Mouse (Mus musculus): ENCODE data around the gene Hmgcl. TPM values are rescaled to one million over a fixed set of nuclear protein-coding genes. Genes with fewer than 3 reads are reported as not detected.
"Not testable (repeated sequence)": the region's sequence is repeated elsewhere in the genome, so short reads cannot be mapped to it uniquely, and the experiment has no call there.

Gene Hmgcl
- polyA plus RNA-seq, 1 experiment from 2014 or later = 57.6 TPM

DNA sequence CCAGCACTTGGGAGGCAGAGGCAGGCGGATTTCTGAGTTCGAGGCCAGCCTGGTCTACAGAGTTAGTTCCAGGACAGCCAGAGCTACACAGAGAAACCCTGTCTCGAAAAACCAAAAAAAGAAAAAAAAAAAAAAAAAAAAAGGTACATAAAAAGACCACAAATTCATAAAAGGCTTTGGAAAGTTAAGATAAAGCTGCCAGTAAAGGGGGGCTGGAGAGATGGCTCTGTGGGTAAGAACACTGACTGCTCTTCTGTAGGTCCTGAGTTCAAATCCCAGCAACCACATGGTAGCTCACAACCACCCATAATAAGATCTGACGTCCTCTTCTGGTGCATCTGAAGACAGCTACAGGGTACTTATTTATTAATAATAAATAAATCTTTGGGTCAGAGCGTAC is 34.0 kb downstream of the Hmgcl start:
- not testable (repeated sequence) for H3K4me3 ChIP-seq (replicated peaks; ENCODE audit: low read depth, low read length); H3K9ac ChIP-seq (replicated peaks; ENCODE audit: low read length); DNase-seq; H3K9me3 ChIP-seq (ENCODE audit: control insufficient read depth, low read length); H3K27me3 ChIP-seq (ENCODE audit: control insufficient read depth, insufficient read depth, low read length); H3K4me2 ChIP-seq (ENCODE audit: low read length); H3K27ac ChIP-seq (replicated peaks; ENCODE audit: low read depth, low read length); ATAC-seq (ENCODE audit: low FRiP score, low TSS enrichment); H3K4me1 ChIP-seq (ENCODE audit: control insufficient read depth, insufficient read depth, low read length)
- H3K36me3 ChIP-seq (ENCODE audit: control insufficient read depth, insufficient read depth, low read length) = peaks cover 43% of the 10 kb centered on the region
- WGBS = 96% methylated on average over 5 of the region's 5 CpGs

DNA sequence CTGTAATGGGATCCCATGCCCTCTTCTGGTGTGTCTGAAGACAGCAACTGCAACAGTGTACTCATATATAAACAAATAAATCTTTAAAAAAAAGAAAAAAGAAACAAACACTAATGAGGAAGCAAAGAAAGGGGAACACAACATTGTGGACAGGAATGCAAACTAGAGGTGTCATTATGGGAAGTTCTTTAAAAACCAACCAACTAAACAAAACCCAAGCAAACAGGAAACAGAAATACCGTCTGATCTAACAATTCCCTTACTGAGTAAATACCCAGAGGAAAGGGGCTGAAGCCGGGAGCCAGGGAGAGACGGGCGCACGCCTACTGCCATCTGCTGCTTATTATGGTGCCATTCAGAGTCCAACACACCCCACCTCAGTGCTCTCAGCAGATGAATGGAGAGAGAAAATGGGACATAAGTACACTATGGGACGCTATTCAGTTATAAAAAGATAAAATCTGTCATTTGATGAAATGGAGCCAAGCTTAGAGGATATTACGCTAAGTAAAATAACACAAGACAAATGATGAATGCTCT is 35.3 kb downstream of the Hmgcl start:
- Histone ChIP-seq H3K9ac (replicated peaks; ENCODE audit: low read length) (no peak overlapping the region), H3K4me1 (ENCODE audit: control insufficient read depth, insufficient read depth, low read length) (peaks cover 9% of the 10 kb centered on the region), H3K27ac (replicated peaks; ENCODE audit: low read depth, low read length) (no peak overlapping the region), H3K27me3 (ENCODE audit: control insufficient read depth, insufficient read depth, low read length) (no peaks in the 10 kb centered on the region), H3K9me3 (ENCODE audit: control insufficient read depth, low read length) (no peaks in the 10 kb centered on the region), H3K4me3 (replicated peaks; ENCODE audit: low read depth, low read length) (no peak overlapping the region), H3K4me2 (ENCODE audit: low read length) (no peak overlapping the region), H3K36me3 (ENCODE audit: control insufficient read depth, insufficient read depth, low read length) (peaks cover 31% of the 10 kb centered on the region)
- DNase-seq = no peak
- WGBS = 82% methylated on average over 7 of the region's 7 CpGs
- ATAC-seq (ENCODE audit: low FRiP score, low TSS enrichment) = no peak

DNA sequence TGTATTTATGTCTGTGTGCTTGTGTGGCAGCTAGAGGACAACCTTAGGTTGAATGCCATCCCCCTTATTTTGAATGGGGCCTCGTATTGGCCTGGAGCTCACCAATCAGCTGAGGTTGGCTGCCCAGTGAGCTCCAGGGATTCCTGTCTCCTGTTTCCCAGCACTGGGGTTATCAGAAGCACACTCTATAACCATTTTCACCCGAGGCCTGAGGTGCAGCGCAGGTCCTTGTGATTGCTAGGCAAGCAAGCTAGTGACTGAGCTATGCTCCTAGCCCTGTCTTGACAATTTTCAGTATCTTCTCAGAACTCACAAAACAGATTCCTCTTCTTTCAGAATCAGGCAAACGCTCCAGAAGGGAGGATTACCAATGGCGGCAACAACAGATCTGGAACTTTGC is 38.3 kb downstream of the Hmgcl start:
- Histone ChIP-seq H3K4me3 (replicated peaks; ENCODE audit: low read depth, low read length) (no peak overlapping the region), H3K9ac (replicated peaks; ENCODE audit: low read length) (no peak overlapping the region), H3K27ac (replicated peaks; ENCODE audit: low read depth, low read length) (no peak overlapping the region), H3K27me3 (ENCODE audit: control insufficient read depth, insufficient read depth, low read length) (no peaks in the 10 kb centered on the region), H3K36me3 (ENCODE audit: control insufficient read depth, insufficient read depth, low read length) (peaks cover 18% of the 10 kb centered on the region), H3K9me3 (ENCODE audit: control insufficient read depth, low read length) (no peaks in the 10 kb centered on the region), H3K4me2 (ENCODE audit: low read length) (no peak overlapping the region), H3K4me1 (ENCODE audit: control insufficient read depth, insufficient read depth, low read length) (peaks cover 13% of the 10 kb centered on the region)
- ATAC-seq (ENCODE audit: low FRiP score, low TSS enrichment) = no peak
- DNase-seq = no peak
- WGBS = 87% methylated on average over 5 of the region's 5 CpGs

DNA sequence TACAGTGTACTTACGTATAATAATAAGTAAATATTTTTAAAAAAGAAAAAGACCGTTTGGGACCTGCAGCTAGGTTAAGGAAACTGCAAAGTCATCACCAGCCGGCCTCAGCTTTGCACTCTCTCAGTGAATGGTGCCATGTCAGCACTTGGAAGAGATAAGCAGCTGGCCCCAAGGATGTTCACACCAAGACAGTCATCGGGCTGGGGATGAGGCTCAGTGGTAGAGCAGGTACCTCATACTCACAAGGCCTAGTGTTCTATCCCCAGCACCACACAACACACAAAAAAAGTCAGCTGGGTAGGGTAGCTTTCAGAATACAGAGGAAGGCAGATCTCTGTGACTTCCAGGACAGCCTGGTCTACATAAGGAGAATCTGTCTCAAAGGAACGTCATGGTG is 38.9 kb downstream of the Hmgcl start:
- peaks cover 18% of the 10 kb centered on the region for H3K36me3 ChIP-seq (ENCODE audit: control insufficient read depth, insufficient read depth, low read length)
- H3K4me1 ChIP-seq (ENCODE audit: control insufficient read depth, insufficient read depth, low read length) = peaks cover 13% of the 10 kb centered on the region
- WGBS = 97% methylated on average over 5 of the region's 5 CpGs
- DNase-seq = no peak
- H3K9ac ChIP-seq (replicated peaks; ENCODE audit: low read length) = no peak overlapping the region
- H3K27me3 ChIP-seq (ENCODE audit: control insufficient read depth, insufficient read depth, low read length) = no peaks in the 10 kb centered on the region
- H3K9me3 ChIP-seq (ENCODE audit: control insufficient read depth, low read length) = no peaks in the 10 kb centered on the region
- no peak for ATAC-seq (ENCODE audit: low FRiP score, low TSS enrichment)
- no peak overlapping the region for H3K4me2 ChIP-seq (ENCODE audit: low read length)
- H3K4me3 ChIP-seq (replicated peaks; ENCODE audit: low read depth, low read length) = no peak overlapping the region
- H3K27ac ChIP-seq (replicated peaks; ENCODE audit: low read depth, low read length) = no peak overlapping the region

DNA sequence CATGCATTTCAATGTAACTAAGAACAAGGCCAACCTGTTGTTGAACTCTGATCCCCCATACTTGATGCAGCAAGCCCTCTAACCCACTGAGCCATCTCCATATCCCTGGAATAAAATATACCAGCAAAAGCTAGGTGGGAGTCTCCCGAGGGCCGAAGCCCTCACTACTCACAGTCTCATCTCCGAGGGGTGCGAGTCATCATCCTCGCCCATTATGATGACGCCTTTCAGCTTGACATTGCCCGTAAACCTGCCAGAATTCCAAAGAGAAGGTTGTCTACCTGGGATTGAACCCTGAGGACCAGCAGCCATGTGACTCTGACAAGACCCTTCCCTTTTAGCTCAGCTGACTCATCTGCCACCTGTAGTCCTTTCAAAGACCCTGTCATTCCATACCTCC is 39.5 kb downstream of the Hmgcl start:
- peak overlapping the region; percentile 92; the same call in 1 of the 2 replicates for H3K9ac ChIP-seq (replicated peaks; ENCODE audit: low read length)
- peaks cover 13% of the 10 kb centered on the region for H3K4me1 ChIP-seq (ENCODE audit: control insufficient read depth, insufficient read depth, low read length)
- H3K4me3 ChIP-seq (replicated peaks; ENCODE audit: low read depth, low read length) = peak overlapping the region; percentile 88
- ATAC-seq (ENCODE audit: low FRiP score, low TSS enrichment) = no peak
- no peaks in the 10 kb centered on the region for H3K27me3 ChIP-seq (ENCODE audit: control insufficient read depth, insufficient read depth, low read length)
- 96% methylated on average over 7 of the region's 7 CpGs for WGBS
- peaks cover 18% of the 10 kb centered on the region for H3K36me3 ChIP-seq (ENCODE audit: control insufficient read depth, insufficient read depth, low read length)
- H3K27ac ChIP-seq (replicated peaks; ENCODE audit: low read depth, low read length) = no peak overlapping the region
- no peak for DNase-seq
- H3K4me2 ChIP-seq (ENCODE audit: low read length) = peak overlapping the region; percentile 63
- H3K9me3 ChIP-seq (ENCODE audit: control insufficient read depth, low read length) = no peaks in the 10 kb centered on the region

DNA sequence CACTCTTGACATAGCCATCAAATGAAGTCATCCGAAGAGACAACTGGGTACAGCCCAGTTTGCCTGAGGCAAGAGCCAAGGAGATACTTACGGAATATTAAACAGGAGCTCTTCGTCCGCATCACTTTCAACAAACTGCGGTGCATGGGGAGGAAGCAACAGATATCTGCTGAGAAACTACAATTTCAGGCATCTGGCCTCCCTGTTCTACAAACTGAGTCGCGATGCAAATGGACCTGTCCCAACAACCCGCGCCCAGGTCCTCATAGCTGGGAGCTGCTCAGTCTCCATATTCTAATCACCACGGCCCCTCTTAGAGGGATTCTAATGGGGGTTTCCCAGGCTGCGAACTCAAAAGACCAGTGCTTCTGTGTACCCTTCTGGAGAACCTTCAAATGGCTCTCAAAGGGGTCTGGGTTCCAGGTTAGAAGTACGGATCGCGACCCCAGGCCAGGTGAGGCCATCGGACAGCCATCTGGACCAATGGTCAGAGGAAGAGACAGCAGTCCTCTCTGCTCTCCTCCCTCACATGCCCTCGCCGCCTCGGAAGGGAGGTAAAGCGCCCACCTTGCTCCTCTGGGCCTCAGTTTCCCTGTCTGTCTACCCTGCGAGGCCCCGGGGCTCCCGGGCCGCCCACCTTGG is 40.2 kb downstream of the Hmgcl start:
- peaks cover 13% of the 10 kb centered on the region for H3K4me1 ChIP-seq (ENCODE audit: control insufficient read depth, insufficient read depth, low read length)
- 0 out of 2 replicates have a peak, but pooled peaks have one; percentile 7 for ATAC-seq (ENCODE audit: low FRiP score, low TSS enrichment)
- peak; percentile 17 for DNase-seq

DNA sequence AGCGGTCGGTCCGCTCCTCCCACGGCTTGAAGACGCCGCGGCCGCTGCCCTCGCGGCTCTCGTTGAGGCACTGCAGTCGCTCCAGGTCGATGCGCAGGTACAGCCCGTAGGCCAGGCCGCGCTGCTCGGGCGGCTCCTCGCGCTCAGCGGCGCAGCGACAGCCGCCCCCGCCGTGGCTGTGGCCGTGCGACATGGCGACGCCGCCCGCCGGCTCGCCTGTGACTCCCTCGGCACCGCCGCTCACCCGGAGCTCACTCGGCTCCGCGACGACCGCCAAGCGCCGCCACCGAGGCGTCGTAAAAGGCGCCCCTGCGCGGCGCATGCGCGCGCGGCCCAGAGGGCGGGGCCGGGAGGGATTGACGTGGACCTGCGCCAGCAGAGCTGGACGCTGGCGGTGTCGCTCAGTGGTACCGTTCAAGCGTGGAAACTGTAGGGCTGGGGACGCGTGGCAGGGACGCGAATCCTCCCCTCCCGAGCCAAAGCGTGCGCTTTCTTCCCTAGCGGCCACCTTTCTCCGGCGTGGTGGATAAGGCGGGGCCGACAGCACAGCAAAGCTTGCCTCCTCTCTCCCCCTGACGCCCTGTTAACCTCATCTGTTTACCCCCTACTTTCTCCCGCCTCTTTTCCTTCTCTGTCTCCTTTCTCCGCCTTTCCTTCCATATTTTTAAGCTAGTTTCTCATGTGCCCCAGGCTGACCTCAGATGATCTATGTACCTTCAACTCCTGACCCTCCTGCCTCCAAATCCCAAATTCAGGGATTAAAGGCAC is 40.9 kb downstream of the Hmgcl start, which contains the start of gene Pithd1:
TSS of gene Pithd1 (minus strand) at position 322 of the 768 bp plus-strand sequence.
- peak within 1 kb of the TSS; percentile 63 for H3K4me2 ChIP-seq (ENCODE audit: low read length)
- H3K9me3 ChIP-seq (ENCODE audit: control insufficient read depth, low read length) = no peaks in the 10 kb centered on the region
- H3K36me3 ChIP-seq (ENCODE audit: control insufficient read depth, insufficient read depth, low read length) = peaks cover 12% of the 10 kb centered on the region
- peak within 1 kb of the TSS; percentile 88 for H3K4me3 ChIP-seq (replicated peaks; ENCODE audit: low read depth, low read length)
- under 1% methylated on average over 72 of the region's 81 CpGs for WGBS
- peak; percentile 95 for ATAC-seq (ENCODE audit: low FRiP score, low TSS enrichment)
- DNase-seq = peak; percentile 97
- H3K27me3 ChIP-seq (ENCODE audit: control insufficient read depth, insufficient read depth, low read length) = no peaks in the 10 kb centered on the region
- H3K9ac ChIP-seq (replicated peaks; ENCODE audit: low read length) = peak within 1 kb of the TSS; percentile 92
- H3K4me1 ChIP-seq (ENCODE audit: control insufficient read depth, insufficient read depth, low read length) = peaks cover 13% of the 10 kb centered on the region
- H3K27ac ChIP-seq (replicated peaks; ENCODE audit: low read depth, low read length) = peak within 1 kb of the TSS; percentile 84

More for the DNA sequence above, 40.2 kb downstream of the Hmgcl start:
- Histone ChIP-seq H3K36me3 (ENCODE audit: control insufficient read depth, insufficient read depth, low read length) (peaks cover 16% of the 10 kb centered on the region), H3K27me3 (ENCODE audit: control insufficient read depth, insufficient read depth, low read length) (no peaks in the 10 kb centered on the region), H3K9ac (replicated peaks; ENCODE audit: low read length) (peak overlapping the region; percentile 92), H3K4me2 (ENCODE audit: low read length) (peak overlapping the region; percentile 63), H3K9me3 (ENCODE audit: control insufficient read depth, low read length) (no peaks in the 10 kb centered on the region), H3K4me3 (replicated peaks; ENCODE audit: low read depth, low read length) (peak overlapping the region; percentile 88), H3K27ac (replicated peaks; ENCODE audit: low read depth, low read length) (peak overlapping the region; percentile 84)
- 6% methylated on average over 23 of the region's 23 CpGs for WGBS

DNA sequence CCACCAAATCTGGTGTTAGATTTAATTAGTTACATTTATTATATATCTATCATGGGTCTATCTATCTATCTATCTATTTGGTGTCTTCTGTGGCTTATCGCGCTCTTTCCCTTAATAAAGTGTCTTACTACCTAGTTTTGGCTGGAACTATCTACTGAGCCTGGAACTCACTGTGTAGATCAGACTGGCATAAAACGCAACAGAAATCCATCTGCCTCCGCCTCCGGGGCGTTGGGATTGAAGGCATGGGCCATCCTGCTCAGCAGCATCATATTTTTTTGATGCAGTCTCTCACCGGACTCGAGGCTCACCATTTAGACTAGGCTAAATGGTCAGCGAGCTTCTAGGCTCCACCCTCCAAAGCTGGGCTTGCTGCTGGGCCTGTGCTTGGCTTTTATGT is 41.5 kb downstream of the Hmgcl start:
- H3K27me3 ChIP-seq (ENCODE audit: control insufficient read depth, insufficient read depth, low read length) = no peaks in the 10 kb centered on the region
- DNase-seq (no peak), ATAC-seq (ENCODE audit: low FRiP score, low TSS enrichment) (no peak)
- no peaks in the 10 kb centered on the region for H3K9me3 ChIP-seq (ENCODE audit: control insufficient read depth, low read length)
- H3K4me1 ChIP-seq (ENCODE audit: control insufficient read depth, insufficient read depth, low read length) = peaks cover 13% of the 10 kb centered on the region
- peak overlapping the region; percentile 92 for H3K9ac ChIP-seq (replicated peaks; ENCODE audit: low read length)
- WGBS = 67% methylated on average over 9 of the region's 9 CpGs
- peak overlapping the region; percentile 84; the same call in 1 of the 2 replicates for H3K27ac ChIP-seq (replicated peaks; ENCODE audit: low read depth, low read length)
- H3K4me3 ChIP-seq (replicated peaks; ENCODE audit: low read depth, low read length) = peak overlapping the region; percentile 88
- peaks cover 8% of the 10 kb centered on the region for H3K36me3 ChIP-seq (ENCODE audit: control insufficient read depth, insufficient read depth, low read length)
- peak overlapping the region; percentile 63 for H3K4me2 ChIP-seq (ENCODE audit: low read length)
